ENCODE assay signal across 8 mouse cellular contexts in the genomic region with DNA sequence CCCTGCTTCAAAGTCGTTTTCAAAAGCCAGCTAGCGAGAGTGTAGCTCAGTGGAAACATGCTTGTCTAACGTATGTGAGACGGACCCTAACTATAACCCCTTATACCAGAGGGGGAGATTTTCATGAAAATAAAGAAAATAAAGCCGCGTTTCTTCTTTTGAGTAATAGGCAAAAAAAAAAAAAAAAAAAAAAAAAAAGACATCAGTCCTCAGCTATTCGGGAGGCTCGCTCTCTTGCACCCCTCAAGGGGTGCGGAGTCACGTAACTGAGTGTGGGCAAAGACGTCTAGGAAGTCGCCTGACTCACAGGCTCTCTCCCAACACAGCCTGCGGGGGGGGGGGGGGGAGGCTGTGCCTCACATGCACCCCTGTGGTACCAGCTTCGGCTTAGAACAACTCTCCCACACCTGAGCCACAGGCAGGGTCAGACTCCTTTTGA. TPM values are rescaled to one million over a fixed set of nuclear protein-coding genes. Genes with fewer than 3 reads are reported as not detected.
DNase-seq lines count a peak whose midpoint lies in the region; ATAC-seq and TF ChIP-seq lines count a peak whose summit lies in the region.

No protein-coding gene starts in this region.

- H3K36me3 ChIP-seq in forebrain, embryonic 14.5 days (ENCODE audit: control insufficient read depth, insufficient read depth, low read length): peaks cover 40% of the 10 kb centered on the region
- H3K36me3 ChIP-seq in liver, embryonic 16.5 days (ENCODE audit: control insufficient read depth, insufficient read depth): peaks cover 23% of the 10 kb centered on the region

- TF ChIP-seq CTCF in cerebellum, adult 2 months (IDR thresholded peaks at IDR 0.05; ENCODE audit: borderline replicate concordance, insufficient read depth, low read depth, low read length): no peak

- no peaks in the 10 kb centered on the region for H3K27me3 ChIP-seq in cerebellum, adult 2 months (ENCODE audit: control insufficient read depth, insufficient read depth, low read length)
- no peaks in the 10 kb centered on the region for H3K27me3 ChIP-seq in forebrain, embryonic 14.5 days (replicated peaks; ENCODE audit: control insufficient read depth, insufficient read depth, low read length)
- H3K27me3 ChIP-seq in liver, embryonic 16.5 days (ENCODE audit: control insufficient read depth, insufficient read depth, low read depth, low read length): no peaks in the 10 kb centered on the region

- peak overlapping the region; percentile 88 for H3K4me2 ChIP-seq in forebrain, embryonic 14.5 days (ENCODE audit: low read length)
- peak overlapping the region; percentile 93 for H3K4me2 ChIP-seq in liver, embryonic 16.5 days (ENCODE audit: low read depth, low read length)

- peak overlapping the region; percentile 53; the same call in 1 of the 2 replicates for H3K27ac ChIP-seq in cerebellum, adult 2 months (ENCODE audit: insufficient read depth, low read length)
- H3K27ac ChIP-seq in forebrain, embryonic 14.5 days (ENCODE audit: low read depth, low read length): peak overlapping the region; percentile 96; the same call in 1 of the 2 replicates
- H3K27ac ChIP-seq in liver, embryonic 16.5 days (ENCODE audit: low read length): peak overlapping the region; percentile 90; the same call in 1 of the 2 replicates

- ATAC-seq in forebrain, embryonic 14.5 days: no peak
- ATAC-seq in liver, embryonic 16.5 days (ENCODE audit: low read depth): no peak
- no peak for ATAC-seq in erythroid progenitor cell, adult 5-6 weeks (replicated peaks; ENCODE audit: low FRiP score, poor library complexity, severe bottlenecking)

- no peak for DNase-seq in cerebellum, adult 2 months
- DNase-seq in cerebellum, postnatal 36 days: no peak
- DNase-seq in 416B (ENCODE audit: low read depth): peak; percentile 80
- DNase-seq in forebrain, embryonic 14.5 days (ENCODE audit: low spot score): no peak
- no peak for DNase-seq in ovary, postnatal 14 days (ENCODE audit: low spot score)
- no peak for DNase-seq in MN1 (ENCODE audit: low spot score)

- 46% methylated on average over 14 of the region's 14 CpGs for WGBS in cerebellum, adult 2 months
- WGBS in forebrain, embryonic 14.5 days: 44% methylated on average over 13 of the region's 14 CpGs
- 43% methylated on average over 13 of the region's 14 CpGs for WGBS in liver, embryonic 16.5 days (ENCODE audit: insufficient replicate concordance)

- H3K4me3 ChIP-seq in cerebellum, adult 2 months (replicated peaks; ENCODE audit: insufficient read depth, low read depth, low read length): peak overlapping the region; percentile 60
- peak overlapping the region; percentile 87 for H3K4me3 ChIP-seq in forebrain, embryonic 14.5 days (ENCODE audit: low read depth, low read length)
- H3K4me3 ChIP-seq in liver, embryonic 16.5 days (ENCODE audit: low read depth, low read length): peak overlapping the region; percentile 78

- peak overlapping the region; percentile 98 for H3K9ac ChIP-seq in forebrain, embryonic 14.5 days (ENCODE audit: low read length)
- peak overlapping the region; percentile 96 for H3K9ac ChIP-seq in liver, embryonic 16.5 days (ENCODE audit: low read depth, low read length)

- H3K9me3 ChIP-seq in forebrain, embryonic 14.5 days (replicated peaks; ENCODE audit: control insufficient read depth, low read length): no peaks in the 10 kb centered on the region
- no peaks in the 10 kb centered on the region for H3K9me3 ChIP-seq in liver, embryonic 16.5 days (replicated peaks; ENCODE audit: control insufficient read depth, low read length)

- TF ChIP-seq POLR2A in cerebellum, adult 2 months (IDR thresholded peaks at IDR 0.05; ENCODE audit: borderline replicate concordance, insufficient read depth, low read length): no peak

- peaks cover 8% of the 10 kb centered on the region; the same call in 1 of the 2 replicates for H3K4me1 ChIP-seq in cerebellum, adult 2 months (ENCODE audit: control insufficient read depth, insufficient read depth, low read length)
- H3K4me1 ChIP-seq in forebrain, embryonic 14.5 days (ENCODE audit: control insufficient read depth, insufficient read depth, low read length): peaks cover 8% of the 10 kb centered on the region; the same call in 1 of the 2 replicates
- H3K4me1 ChIP-seq in liver, embryonic 16.5 days (ENCODE audit: control insufficient read depth, low read depth, low read length): peaks cover 20% of the 10 kb centered on the region

RNA-seq across cellular contexts. Expression of a gene that starts 1.3 kb away (rescaled TPM):
- 76.4 and 76.5 TPM in 2 replicates for polyA plus RNA-seq in cerebellum, adult 2 months (2012; rRNA removed)
- 11.3 and 14.8 TPM in 2 replicates for polyA plus RNA-seq in forebrain, embryonic 14.5 days (2014; fragmentation: Nextera tagmentation; extraction: Ambion mirVana)
- 2.2 and 2.7 TPM in 2 replicates for polyA plus RNA-seq in liver, embryonic 16.5 days (2015; fragmentation: Nextera tagmentation; extraction: Ambion mirVana)
- 14.1 and 49.5 TPM in 2 replicates for total RNA-seq in erythroid progenitor cell, adult 5-6 weeks (2015; ENCODE audit: low replicate concordance)
- total RNA-seq in erythroid progenitor cell, adult 5-6 weeks (2017; ENCODE audit: low replicate concordance): 17.6 and 31.8 TPM in 2 replicates

RNA-seq across cellular contexts. Expression of a gene that starts 35.3 kb away (rescaled TPM):
- polyA plus RNA-seq in cerebellum, adult 2 months (2012; rRNA removed): 0.76 and 1.4 TPM in 2 replicates
- polyA plus RNA-seq in forebrain, embryonic 14.5 days (2014; fragmentation: Nextera tagmentation; extraction: Ambion mirVana): 0.21 and 0.28 TPM in 2 replicates
- polyA plus RNA-seq in liver, embryonic 16.5 days (2015; fragmentation: Nextera tagmentation; extraction: Ambion mirVana): 0.28 TPM in 1 of 2 replicates, not detected in the other
- total RNA-seq in erythroid progenitor cell, adult 5-6 weeks (2015; ENCODE audit: low replicate concordance): not detected in 2 replicates
- total RNA-seq in erythroid progenitor cell, adult 5-6 weeks (2017; ENCODE audit: low replicate concordance): not detected in 2 replicates
